Mouse (Mus musculus) heart, embryonic 11.5 days (tissue): ENCODE data around the gene Pabpc6. TPM values are rescaled to one million over a fixed set of nuclear protein-coding genes. Genes with fewer than 3 reads are reported as not detected.

Source experiments
- ATAC-seq: fragments of 200-750 bp; cut with Nextera tagmentation; replicated peaks from 2 replicates; pipeline ENCODE4 v1.8.0; 2017; ENCODE audit warnings: moderate library complexity; ENCODE audit not compliant: insufficient number of reproducible peaks, low FRiP score, low TSS enrichment
- H3K27ac ChIP-seq: fragments of 300-500 bp; sonication (generic); 2 replicates; pipeline ENCODE4 v1.5.1; 2014; ENCODE audit warnings: mild to moderate bottlenecking, low read depth, low read length
- H3K27me3 ChIP-seq: fragments of 300-500 bp; sonication (generic); 2 replicates; pipeline ENCODE4 v1.6.1; 2014; ENCODE audit warnings: mild to moderate bottlenecking, low read length, mixed read lengths; ENCODE audit not compliant: control insufficient read depth, insufficient read depth
- H3K36me3 ChIP-seq: fragments of 300-500 bp; sonication (generic); 2 replicates; pipeline ENCODE4 v1.6.1; 2014; ENCODE audit warnings: mild to moderate bottlenecking, low read length, moderate library complexity, mixed read lengths; ENCODE audit not compliant: control insufficient read depth, insufficient read depth
- H3K4me1 ChIP-seq: fragments of 300-500 bp; sonication (generic); 2 replicates; pipeline ENCODE4 v1.6.1; 2014; ENCODE audit warnings: low read length; ENCODE audit not compliant: control insufficient read depth, insufficient read depth
- H3K4me2 ChIP-seq: fragments of 300-500 bp; sonication (generic); 2 replicates; pipeline ENCODE4 v1.6.1; 2014; ENCODE audit warnings: mild to moderate bottlenecking, moderate library complexity
- H3K4me3 ChIP-seq: fragments of 300-500 bp; sonication (generic); 2 replicates; pipeline ENCODE4 v1.5.1; 2014; ENCODE audit warnings: low read depth, low read length
- H3K9ac ChIP-seq: fragments of 300-500 bp; sonication (generic); 2 replicates; pipeline ENCODE4 v1.6.1; 2014; ENCODE audit warnings: mild to moderate bottlenecking, low read depth, low read length, moderate library complexity
- H3K9me3 ChIP-seq: fragments of 300-500 bp; sonication (generic); replicated peaks from 2 replicates; pipeline ENCODE4 v1.6.1; 2016; ENCODE audit warnings: low read length; ENCODE audit not compliant: control insufficient read depth
- WGBS: fragments of 180-500 bp; shearing (Covaris S2); extraction: QIAGEN DNeasy Blood & Tissue Kit; methylation state at CpG from one replicate; pipeline ENCODE4 v1.1.7; 2014; ENCODE audit not compliant: insufficient replicate concordance; 5-methylcytosine and 5-hydroxymethylcytosine counted together
- polyA plus RNA-seq: library from polyadenylated mRNA; unstranded; fragments of >200 nt; fragmentation: Nextera tagmentation; extraction: Ambion mirVana; gene quantifications from 2 replicates; pipeline ENCODE4 v1.2.1, GENCODE M21; 2014

The Pabpc6 gene
- not detected in 2 replicates for polyA plus RNA-seq

DNA sequence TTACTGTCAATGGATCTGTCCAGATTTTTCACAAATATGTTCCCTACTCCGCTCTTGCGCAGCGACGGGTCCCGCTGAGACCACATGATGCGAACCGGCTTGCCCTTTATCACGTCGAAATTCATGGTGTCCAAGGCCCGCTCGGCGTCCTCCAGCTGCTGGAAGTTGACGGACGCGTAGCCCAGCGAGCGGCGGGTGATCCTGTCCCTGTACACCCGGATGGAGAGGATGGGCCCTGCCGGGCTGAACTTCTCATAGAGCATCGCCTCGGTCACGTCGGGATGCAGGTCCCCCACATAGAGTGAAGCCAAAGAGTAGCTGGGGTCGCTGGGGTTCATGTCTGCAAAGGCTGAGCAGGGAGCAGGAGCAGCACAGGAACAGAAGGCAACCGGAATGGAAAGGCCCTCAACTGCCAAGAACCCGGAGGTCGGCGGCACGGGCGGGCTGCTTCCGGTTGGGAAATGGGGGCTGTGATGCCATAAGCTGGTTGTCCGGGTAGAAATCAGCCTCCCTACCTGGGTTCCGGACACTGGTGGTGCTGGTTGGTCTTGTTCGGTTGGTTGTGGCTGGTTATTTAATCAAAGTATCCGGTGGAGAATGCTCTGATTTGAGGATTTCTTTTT is at the start of gene Pabpc6:
Gene Pabpc6 (minus strand): TSS at position 435 of the 623 bp plus-strand sequence.
- Histone ChIP-seq H3K4me3 (no peak within 1 kb of the TSS), H3K9me3 (no peaks in the 10 kb centered on the region), H3K9ac (no peak within 1 kb of the TSS), H3K27ac (no peak within 1 kb of the TSS), H3K27me3 (no peaks in the 10 kb centered on the region), H3K4me1 (no peaks in the 10 kb centered on the region), H3K36me3 (no peaks in the 10 kb centered on the region), H3K4me2 (no peak within 1 kb of the TSS)
- no peak for ATAC-seq
- 85% methylated on average over 36 of the region's 36 CpGs for WGBS

DNA sequence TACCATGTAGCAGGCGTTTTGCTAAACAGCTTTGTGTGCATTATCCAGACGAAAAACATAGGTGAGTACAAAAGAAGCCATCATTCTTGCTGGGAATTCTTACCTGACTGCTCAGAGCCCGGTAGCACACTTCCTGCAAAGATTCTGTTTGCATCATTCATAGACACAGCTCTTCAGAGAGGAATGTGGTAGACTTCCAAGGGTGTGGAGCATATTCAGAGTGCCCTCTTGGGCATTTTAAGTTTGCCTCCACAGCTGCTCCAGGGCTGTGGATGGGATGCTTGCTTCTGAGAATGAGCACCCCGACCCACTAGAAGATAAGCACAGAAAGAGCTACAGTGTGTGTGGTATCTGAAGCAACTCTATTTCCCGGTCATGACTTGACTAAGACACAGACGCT is 41.4 kb upstream of the Pabpc6 start:
- Histone ChIP-seq H3K9me3 (no peaks in the 10 kb centered on the region), H3K36me3 (no peaks in the 10 kb centered on the region), H3K9ac (no peak overlapping the region), H3K4me3 (no peak overlapping the region), H3K4me1 (no peaks in the 10 kb centered on the region), H3K4me2 (no peak overlapping the region), H3K27ac (no peak overlapping the region), H3K27me3 (no peaks in the 10 kb centered on the region)
- WGBS: 73% methylated on average over 6 of the region's 6 CpGs
- ATAC-seq: no peak

DNA sequence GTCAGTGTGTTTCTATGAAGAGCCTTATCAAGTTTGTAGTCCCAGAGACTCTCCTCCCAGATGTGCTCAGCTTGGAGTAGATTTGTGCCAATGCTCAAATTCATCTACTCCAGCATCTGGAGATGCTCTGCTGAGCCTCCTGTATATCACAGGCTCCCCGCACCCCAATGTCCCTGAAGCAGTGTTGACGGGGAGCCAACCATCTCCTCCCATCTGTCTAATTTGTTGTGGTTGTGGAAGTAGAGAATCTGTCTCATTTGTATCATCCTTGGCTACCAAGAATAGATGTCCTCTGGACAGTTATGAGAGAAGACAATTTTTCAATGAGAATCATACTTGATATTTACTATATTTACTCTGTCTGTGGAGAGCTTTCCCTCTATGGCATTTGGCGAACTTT is 39.4 kb upstream of the Pabpc6 start:
- Histone ChIP-seq H3K4me1 (no peaks in the 10 kb centered on the region), H3K9ac (no peak overlapping the region), H3K4me3 (no peak overlapping the region), H3K27me3 (no peaks in the 10 kb centered on the region), H3K27ac (no peak overlapping the region), H3K4me2 (no peak overlapping the region), H3K36me3 (no peaks in the 10 kb centered on the region), H3K9me3 (no peaks in the 10 kb centered on the region)
- ATAC-seq: no peak
- 79% methylated on average over 3 of the region's 3 CpGs for WGBS

DNA sequence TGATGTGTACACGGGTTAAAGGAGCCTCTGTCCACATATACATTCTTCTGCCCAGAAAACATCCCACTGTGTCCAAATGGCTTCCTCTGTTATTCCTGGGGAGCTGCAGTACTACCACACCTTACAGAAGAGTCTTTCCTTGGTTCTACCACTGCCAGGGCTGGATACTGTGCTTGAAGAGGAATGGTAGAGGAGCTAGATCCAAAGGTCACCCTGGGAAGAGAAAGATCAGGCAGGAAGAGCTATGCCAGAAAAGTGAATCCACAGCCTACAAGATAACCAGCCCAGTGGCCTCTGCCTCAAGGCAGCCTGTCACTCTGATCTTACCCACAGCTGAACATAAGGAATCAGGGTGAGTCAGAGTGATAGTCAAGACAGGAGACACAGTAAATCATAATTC is 37.8 kb upstream of the Pabpc6 start:
- WGBS: 88% methylated on average over 1 of the region's 1 CpGs
- no peak for ATAC-seq
- Histone ChIP-seq H3K27me3 (no peaks in the 10 kb centered on the region), H3K4me3 (no peak overlapping the region), H3K9me3 (no peaks in the 10 kb centered on the region), H3K4me2 (no peak overlapping the region), H3K36me3 (no peaks in the 10 kb centered on the region), H3K27ac (no peak overlapping the region), H3K4me1 (no peaks in the 10 kb centered on the region), H3K9ac (no peak overlapping the region)

DNA sequence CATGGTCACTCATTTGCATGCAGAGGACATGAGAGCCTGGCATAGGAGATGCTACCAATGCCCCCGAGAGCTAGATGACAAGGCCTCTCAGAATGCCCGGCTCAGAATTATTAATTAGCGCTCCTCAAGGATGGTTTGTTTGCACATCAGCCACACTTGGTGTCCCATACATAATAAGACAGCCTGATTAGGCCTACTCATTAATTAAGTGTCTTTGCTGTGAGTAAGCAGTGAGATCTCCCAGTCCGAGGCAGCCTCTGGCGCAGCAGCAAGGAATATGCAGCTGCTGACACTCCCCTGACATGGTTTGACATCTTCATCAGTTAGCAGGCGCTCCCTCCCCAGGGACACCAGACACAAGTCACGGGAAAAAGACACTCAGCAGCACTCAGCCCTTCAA is 28.2 kb upstream of the Pabpc6 start:
- Histone ChIP-seq H3K4me3 (no peak overlapping the region), H3K36me3 (no peaks in the 10 kb centered on the region), H3K9ac (no peak overlapping the region), H3K27me3 (no peaks in the 10 kb centered on the region), H3K9me3 (no peaks in the 10 kb centered on the region), H3K27ac (no peak overlapping the region), H3K4me2 (no peak overlapping the region), H3K4me1 (no peaks in the 10 kb centered on the region)
- WGBS: 66% methylated on average over 7 of the region's 7 CpGs
- ATAC-seq: no peak

DNA sequence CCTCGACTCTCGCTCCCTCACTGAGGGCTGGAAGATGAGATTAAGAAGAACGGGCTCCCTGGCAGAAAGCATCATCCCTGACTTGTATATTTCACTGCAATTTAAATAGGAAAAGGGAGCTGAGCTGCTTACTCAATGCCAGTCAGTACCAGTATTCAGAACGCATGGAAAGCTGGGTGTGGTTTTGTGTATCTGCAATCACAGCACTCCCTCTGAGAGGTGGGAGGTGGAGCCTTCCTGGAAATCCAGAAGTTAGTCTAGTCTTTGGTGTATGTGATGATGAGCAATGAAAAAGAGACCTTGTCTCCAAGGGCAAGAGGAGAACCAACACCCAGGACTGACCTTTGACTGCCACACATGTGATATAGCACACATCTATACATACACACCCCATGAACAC is 21.7 kb upstream of the Pabpc6 start:
- WGBS: 52% methylated on average over 4 of the region's 4 CpGs
- Histone ChIP-seq H3K27me3 (no peaks in the 10 kb centered on the region), H3K9ac (no peak overlapping the region), H3K9me3 (no peaks in the 10 kb centered on the region), H3K27ac (no peak overlapping the region), H3K36me3 (no peaks in the 10 kb centered on the region), H3K4me1 (no peaks in the 10 kb centered on the region), H3K4me3 (no peak overlapping the region), H3K4me2 (no peak overlapping the region)
- no peak for ATAC-seq

DNA sequence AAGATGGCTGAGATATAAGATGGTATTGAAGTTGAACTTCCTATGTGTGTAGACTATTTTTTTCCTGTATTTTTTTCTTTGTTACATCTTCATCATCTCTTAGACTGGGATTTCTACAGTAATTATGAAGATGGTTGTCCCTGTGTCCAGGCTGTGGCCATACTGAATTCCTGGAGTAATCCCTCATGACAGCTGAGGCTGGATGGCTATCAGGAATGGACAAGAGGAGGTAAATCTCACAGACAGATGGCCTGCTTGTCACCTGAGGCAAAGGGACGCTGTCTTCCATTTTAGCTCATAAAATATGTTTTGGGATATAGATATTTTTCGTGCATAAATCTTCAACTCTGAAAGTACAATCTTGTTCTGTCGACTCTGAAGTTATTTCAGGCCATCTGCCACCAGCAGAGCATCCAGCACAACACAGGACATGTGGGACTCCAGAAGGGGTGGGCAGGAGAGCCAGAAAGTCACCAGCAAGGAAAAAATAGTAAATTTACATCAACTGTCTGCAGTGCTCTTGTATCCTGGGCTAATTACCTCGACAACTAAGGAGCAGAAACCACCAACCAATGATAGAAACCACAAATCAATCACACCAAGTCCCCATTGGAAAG is 14.1 kb upstream of the Pabpc6 start:
- H3K9me3 ChIP-seq: no peaks in the 10 kb centered on the region
- no peaks in the 10 kb centered on the region for H3K27me3 ChIP-seq
- WGBS: 66% methylated on average over 4 of the region's 4 CpGs
- H3K4me1 ChIP-seq: no peaks in the 10 kb centered on the region
- no peak overlapping the region for H3K27ac ChIP-seq
- no peak for ATAC-seq
- H3K4me3 ChIP-seq: no peak overlapping the region
- no peak overlapping the region for H3K9ac ChIP-seq
- no peak overlapping the region for H3K4me2 ChIP-seq
- no peaks in the 10 kb centered on the region for H3K36me3 ChIP-seq

DNA sequence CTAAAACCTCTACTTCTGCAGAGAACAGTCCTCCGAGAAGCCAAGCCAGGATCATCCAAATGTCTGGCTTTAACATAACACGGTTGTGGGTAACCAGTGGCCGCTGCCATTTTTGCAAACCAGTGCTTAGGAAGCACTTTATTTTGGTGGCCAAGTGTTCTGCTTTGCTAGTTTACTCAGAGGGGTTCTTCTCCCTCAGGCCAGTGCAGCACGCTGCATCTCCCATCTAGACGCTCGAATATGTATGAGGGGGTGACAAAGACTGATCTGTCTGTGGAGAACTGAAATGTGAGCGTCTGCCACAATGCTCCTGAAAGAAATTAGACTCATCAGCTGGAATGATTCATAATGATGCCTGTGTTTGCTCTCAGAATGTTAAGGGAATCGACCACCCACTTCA is 11.2 kb upstream of the Pabpc6 start:
- Histone ChIP-seq H3K4me1 (no peaks in the 10 kb centered on the region), H3K9me3 (no peaks in the 10 kb centered on the region), H3K4me3 (no peak overlapping the region), H3K9ac (no peak overlapping the region), H3K36me3 (no peaks in the 10 kb centered on the region), H3K27ac (no peak overlapping the region), H3K4me2 (no peak overlapping the region), H3K27me3 (no peaks in the 10 kb centered on the region)
- 69% methylated on average over 8 of the region's 8 CpGs for WGBS
- no peak for ATAC-seq

DNA sequence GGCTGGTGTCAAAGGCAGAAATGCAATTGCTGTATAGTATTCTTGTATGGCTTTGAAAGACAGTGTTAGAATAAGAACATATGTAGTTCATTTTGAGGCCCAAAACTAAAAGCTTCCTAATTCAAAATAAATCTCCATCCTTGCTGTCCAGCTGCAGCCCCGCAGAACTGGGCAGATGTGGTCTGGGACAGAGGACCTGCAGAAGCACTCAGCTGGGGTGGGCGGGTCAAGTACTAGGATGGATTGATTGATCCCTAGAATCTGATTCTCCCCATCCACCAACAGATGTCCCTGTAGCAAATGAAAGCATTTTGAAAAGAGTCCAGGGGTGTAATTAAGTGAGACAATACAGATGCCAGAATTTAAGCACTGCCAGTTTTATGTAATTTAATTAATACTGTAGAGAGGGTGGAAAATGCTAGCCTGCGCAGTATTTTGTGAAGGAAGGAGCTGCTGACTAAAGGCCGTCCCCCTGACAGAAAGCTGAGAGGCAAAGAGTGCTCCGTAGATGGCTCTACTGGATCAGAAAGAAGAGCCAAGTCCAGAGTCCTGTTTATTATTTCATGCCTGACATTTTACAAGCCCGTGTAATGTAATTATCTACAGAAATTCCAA is 5.8 kb upstream of the Pabpc6 start:
- Histone ChIP-seq H3K4me2 (no peak overlapping the region), H3K27me3 (no peaks in the 10 kb centered on the region), H3K36me3 (no peaks in the 10 kb centered on the region), H3K4me1 (no peaks in the 10 kb centered on the region), H3K4me3 (no peak overlapping the region), H3K9me3 (no peaks in the 10 kb centered on the region), H3K9ac (no peak overlapping the region), H3K27ac (no peak overlapping the region)
- WGBS: 78% methylated on average over 6 of the region's 6 CpGs
- no peak for ATAC-seq
